10 mouse cellular contexts compared by ENCODE assay signal in the genomic region with DNA sequence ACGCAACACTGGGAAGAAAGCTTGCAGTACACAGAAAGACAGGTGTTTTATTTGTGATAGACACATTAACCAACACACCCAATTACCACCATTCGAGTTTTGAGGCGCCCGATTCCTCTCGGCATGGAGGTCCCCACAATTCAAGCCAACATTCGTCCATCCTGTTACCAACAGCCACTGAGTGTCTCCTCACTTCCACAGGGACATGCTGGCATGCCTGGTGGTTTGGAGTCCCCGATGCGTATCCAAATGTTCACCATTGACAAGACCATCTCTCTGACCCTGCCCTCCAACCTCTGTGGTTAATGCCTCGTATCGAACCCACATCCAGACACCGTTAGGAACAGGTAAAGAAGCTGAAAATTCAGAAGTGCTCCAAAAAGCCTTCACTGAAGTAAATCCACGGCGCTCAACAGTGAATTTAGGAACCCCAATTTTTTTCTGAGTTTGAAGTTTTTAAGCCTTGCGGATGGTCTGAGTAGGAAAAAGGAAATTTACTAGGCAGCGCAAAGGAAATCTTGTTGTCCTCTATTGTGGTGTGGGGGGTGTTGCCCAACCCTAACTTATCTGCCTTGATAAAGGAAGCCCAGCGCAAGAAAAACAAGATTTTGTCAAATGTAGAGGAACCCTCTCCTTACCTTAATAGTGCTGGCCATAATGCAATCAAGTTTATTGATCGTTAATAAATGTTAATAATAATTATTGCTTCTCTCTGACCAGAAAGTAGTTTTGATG.
DNase-seq lines count a peak whose midpoint lies in the region; ATAC-seq and TF ChIP-seq lines count a peak whose summit lies in the region.
"Had no signal": no experiment of that assay in that cellular context is flagged by ENCODE, and none has a peak within 500 bp of the region (broad histone marks: within the 10 kb centered on the region; RNA-seq: fewer than 3 reads in every experiment).

No protein-coding gene starts in this region.

- no peak for DNase-seq in forebrain, postnatal 0 days
- DNase-seq in liver, adult 2 months (ENCODE audit: extremely low read depth, low read depth, low spot score), result no peak
- DNase-seq in liver, result no peak
- DNase-seq in frontal cortex, postnatal 36 days (ENCODE audit: low spot score in 2 of 2), result no peak
- DNase-seq: cerebellum, postnatal 36 days; thymus, postnatal 25 days had no signal

- H3K79me2 ChIP-seq in liver, adult 2 months (ENCODE audit: control insufficient read depth, insufficient read depth, low read length), result 0 out of 2 replicates have a peak, but pooled peaks cover 4% of the 10 kb centered on the region

- no peak overlapping the region for H3K4me2 ChIP-seq in forebrain, postnatal 0 days (ENCODE audit: low read depth)
- H3K4me2 ChIP-seq in forebrain, embryonic 15.5 days (replicated peaks), result no peak overlapping the region
- no peak overlapping the region for H3K4me2 ChIP-seq in heart, embryonic 16.5 days (ENCODE audit: low read depth, low read length)

- H3K9ac ChIP-seq in forebrain, postnatal 0 days, result no peak overlapping the region
- no peak overlapping the region for H3K9ac ChIP-seq in forebrain, embryonic 15.5 days (replicated peaks)
- H3K9ac ChIP-seq in liver, adult 2 months (ENCODE audit: low read depth, low read length), result peak overlapping the region; percentile 85
- peak overlapping the region; percentile 61 for H3K9ac ChIP-seq in heart, embryonic 16.5 days (ENCODE audit: low read length)

- no peak for ATAC-seq in forebrain, postnatal 0 days
- no peak for ATAC-seq in forebrain, embryonic 15.5 days (replicated peaks)
- ATAC-seq in heart, embryonic 16.5 days (replicated peaks; ENCODE audit: extremely low read depth, insufficient read depth, low FRiP score), result no peak
- peak; percentile 26 for ATAC-seq in megakaryocyte progenitor cell, adult 5-6 weeks (replicated peaks; ENCODE audit: poor library complexity)
- ATAC-seq in erythroid progenitor cell, adult 5-6 weeks (replicated peaks; ENCODE audit: low FRiP score, poor library complexity, severe bottlenecking), result no peak

- WGBS in forebrain, postnatal 0 days, result 90% methylated on average over 17 of the region's 17 CpGs
- 94% methylated on average over 17 of the region's 17 CpGs for WGBS in forebrain, embryonic 15.5 days
- WGBS in liver, adult 2 months, result 71% methylated on average over 17 of the region's 17 CpGs
- WGBS in heart, embryonic 16.5 days, result 64% methylated on average over 17 of the region's 17 CpGs

- TF ChIP-seq POLR2A in liver, adult 2 months (IDR thresholded peaks at IDR 0.05; ENCODE audit: extremely low read depth, insufficient read depth, low read length), result no peak

- no peak overlapping the region for H3K27ac ChIP-seq in forebrain, postnatal 0 days (ENCODE audit: low read depth, low read length)
- H3K27ac ChIP-seq in forebrain, embryonic 15.5 days (replicated peaks), result no peak overlapping the region
- H3K27ac ChIP-seq in liver, adult 2 months (replicated peaks; ENCODE audit: insufficient read depth, low read depth, low read length), result peak overlapping the region; percentile 69
- H3K27ac ChIP-seq in heart, embryonic 16.5 days (ENCODE audit: low read length), result peak overlapping the region; percentile 76

- TF ChIP-seq CTCF in forebrain, postnatal 0 days (IDR thresholded peaks at IDR 0.05; ENCODE audit: low read depth), result no peak
- TF ChIP-seq CTCF in liver, adult 2 months (IDR thresholded peaks at IDR 0.05; ENCODE audit: low read depth, low read length), result no peak

- H3K4me3 ChIP-seq in forebrain, postnatal 0 days (ENCODE audit: low read depth, low read length), result 0 out of 2 replicates have a peak overlapping the region, but pooled peaks have one; percentile 11
- no peak overlapping the region for H3K4me3 ChIP-seq in forebrain, embryonic 15.5 days
- peak overlapping the region; percentile 46 for H3K4me3 ChIP-seq in liver, adult 2 months (ENCODE audit: insufficient read depth, low read depth, low read length)
- peak overlapping the region; percentile 33 for H3K4me3 ChIP-seq in heart, embryonic 16.5 days (ENCODE audit: low read length)

- H3K9me3 ChIP-seq in forebrain, postnatal 0 days (ENCODE audit: low read length), result no peaks in the 10 kb centered on the region
- H3K9me3 ChIP-seq in forebrain, embryonic 15.5 days, result no peaks in the 10 kb centered on the region
- H3K9me3 ChIP-seq in heart, embryonic 16.5 days (replicated peaks; ENCODE audit: control insufficient read depth, low read length), result no peaks in the 10 kb centered on the region

- no peaks in the 10 kb centered on the region for H3K36me3 ChIP-seq in forebrain, postnatal 0 days (ENCODE audit: insufficient read depth)
- H3K36me3 ChIP-seq in forebrain, embryonic 15.5 days, result no peaks in the 10 kb centered on the region
- no peaks in the 10 kb centered on the region for H3K36me3 ChIP-seq in liver, adult 2 months (ENCODE audit: control insufficient read depth, insufficient read depth, low read length)
- no peaks in the 10 kb centered on the region for H3K36me3 ChIP-seq in heart, embryonic 16.5 days (ENCODE audit: control insufficient read depth, insufficient read depth)

- H3K4me1 ChIP-seq in forebrain, postnatal 0 days (ENCODE audit: insufficient read depth), result no peaks in the 10 kb centered on the region
- no peaks in the 10 kb centered on the region; the same call in 1 of the 2 replicates for H3K4me1 ChIP-seq in forebrain, embryonic 15.5 days
- peaks cover under 1% of the 10 kb centered on the region; the same call in 1 of the 2 replicates for H3K4me1 ChIP-seq in liver, adult 2 months (ENCODE audit: control insufficient read depth, insufficient read depth, low read length)
- peaks cover 3% of the 10 kb centered on the region for H3K4me1 ChIP-seq in heart, embryonic 16.5 days (ENCODE audit: control insufficient read depth, insufficient read depth, low read length)

- no peaks in the 10 kb centered on the region for H3K27me3 ChIP-seq in forebrain, postnatal 0 days (ENCODE audit: insufficient read depth, low read length)
- no peaks in the 10 kb centered on the region for H3K27me3 ChIP-seq in forebrain, embryonic 15.5 days
- no peaks in the 10 kb centered on the region for H3K27me3 ChIP-seq in liver, adult 2 months (ENCODE audit: control insufficient read depth, insufficient read depth, low read length)
- no peaks in the 10 kb centered on the region for H3K27me3 ChIP-seq in heart, embryonic 16.5 days (ENCODE audit: control insufficient read depth, insufficient read depth, low read length)

Comparison
In these comparisons a context has a peak if more than half of its experiments do, and no peak if none do; other contexts are left out.
1. H3K27ac ChIP-seq: peak in liver, adult 2 months (single experiment) and heart, embryonic 16.5 days (single experiment); none in forebrain, postnatal 0 days (single experiment) and forebrain, embryonic 15.5 days (single experiment).
2. H3K9ac ChIP-seq: peak in liver, adult 2 months (single experiment) and heart, embryonic 16.5 days (single experiment); none in forebrain, postnatal 0 days (single experiment) and forebrain, embryonic 15.5 days (single experiment).